Mouse (Mus musculus) embryonic facial prominence, embryonic 13.5 days (tissue): ENCODE data around the gene Tpst1. TPM values are rescaled to one million over a fixed set of nuclear protein-coding genes. Genes with fewer than 3 reads are reported as not detected.

Source experiments
- ATAC-seq: fragments of 200-750 bp; cut with Nextera tagmentation; 2 replicates; pipeline ENCODE4 v1.8.0; 2017; ENCODE audit warnings: low read depth; ENCODE audit not compliant: insufficient number of reproducible peaks, insufficient read depth, low FRiP score, low TSS enrichment
- H3K27ac ChIP-seq: fragments of 300-500 bp; sonication (generic); 2 replicates; pipeline ENCODE4 v1.5.1; 2015; ENCODE audit warnings: moderate library complexity, mild to moderate bottlenecking, inconsistent platforms
- H3K27me3 ChIP-seq: fragments of 300-500 bp; sonication (generic); 2 replicates; pipeline ENCODE4 v1.6.1; 2015; ENCODE audit warnings: mild to moderate bottlenecking, inconsistent platforms
- H3K36me3 ChIP-seq: fragments of 300-500 bp; sonication (generic); 2 replicates; pipeline ENCODE4 v1.6.1; 2015; ENCODE audit warnings: mild to moderate bottlenecking, inconsistent platforms
- H3K4me1 ChIP-seq: fragments of 300-500 bp; sonication (generic); 2 replicates; pipeline ENCODE4 v1.6.1; 2015; ENCODE audit warnings: inconsistent platforms
- H3K4me2 ChIP-seq: fragments of 300-500 bp; sonication (generic); 2 replicates; pipeline ENCODE4 v1.6.1; 2015; ENCODE audit warnings: moderate library complexity, mild to moderate bottlenecking, inconsistent platforms
- H3K4me3 ChIP-seq: fragments of 300-500 bp; sonication (generic); 2 replicates; pipeline ENCODE4 v1.5.1; 2015; ENCODE audit warnings: mild to moderate bottlenecking, inconsistent platforms
- H3K9ac ChIP-seq: fragments of 300-500 bp; sonication (generic); 2 replicates; pipeline ENCODE4 v1.6.1; 2015; ENCODE audit warnings: mild to moderate bottlenecking, inconsistent platforms
- H3K9me3 ChIP-seq: fragments of 300-500 bp; sonication (generic); 2 replicates; pipeline ENCODE4 v1.6.1; 2016; ENCODE audit warnings: inconsistent platforms
- WGBS: fragments of 180-500 bp; shearing (Covaris S2); methylation state at CpG from one replicate; pipeline ENCODE4 v1.1.7; 2015; ENCODE audit warnings: mixed read lengths; 5-methylcytosine and 5-hydroxymethylcytosine counted together
- polyA plus RNA-seq: library from polyadenylated mRNA; unstranded; fragments of >200 nt; fragmentation: Nextera tagmentation; extraction: Ambion mirVana; gene quantifications from 2 replicates; pipeline ENCODE4 v1.2.1, GENCODE M21; 2015

The Tpst1 gene
- polyA plus RNA-seq, 1 experiment from 2014 or later = 98.5 TPM

DNA sequence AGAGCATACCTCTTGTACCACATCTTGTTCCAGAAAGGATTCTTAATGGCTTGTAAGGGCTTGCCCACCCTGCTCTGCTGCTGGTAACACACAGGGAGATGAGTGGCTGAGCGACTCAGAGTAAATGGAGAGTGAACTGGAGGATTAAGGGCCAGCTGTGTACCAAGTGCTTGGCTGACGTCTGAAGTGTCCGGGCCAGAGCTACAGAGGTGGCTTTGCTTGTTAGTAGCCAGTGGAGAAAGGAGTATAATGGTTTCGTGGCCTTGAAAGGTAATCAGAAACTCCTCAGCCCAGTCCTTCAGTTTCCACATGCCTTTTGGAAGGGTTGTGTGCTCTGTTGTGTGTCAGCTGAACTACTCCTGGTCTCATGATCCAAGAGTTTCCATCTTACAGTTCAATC is 104.7 kb downstream of the Tpst1 start:
- Histone ChIP-seq H3K4me3 (no peak overlapping the region), H3K27me3 (no peaks in the 10 kb centered on the region), H3K9me3 (no peaks in the 10 kb centered on the region), H3K9ac (no peak overlapping the region), H3K4me2 (no peak overlapping the region), H3K4me1 (peaks cover 11% of the 10 kb centered on the region), H3K36me3 (no peaks in the 10 kb centered on the region), H3K27ac (peak overlapping the region; percentile 56)
- no peak for ATAC-seq
- 53% methylated on average over 4 of the region's 4 CpGs for WGBS

- H3K36me3 ChIP-seq = no peaks in the 10 kb centered on the region
- H3K27me3 ChIP-seq = no peaks in the 10 kb centered on the region
- peaks cover 4% of the 10 kb centered on the region for H3K4me1 ChIP-seq
- no peak for ATAC-seq
- no peak overlapping the region for H3K4me2 ChIP-seq
- WGBS = 66% methylated on average over 7 of the region's 7 CpGs
- H3K27ac ChIP-seq = no peak overlapping the region
- H3K9me3 ChIP-seq = no peaks in the 10 kb centered on the region
- no peak overlapping the region for H3K4me3 ChIP-seq
- H3K9ac ChIP-seq = no peak overlapping the region
Observed at GRCm38 (mm10) chr5:130180362-130180761, 107.2 kb downstream of the Tpst1 start.

DNA sequence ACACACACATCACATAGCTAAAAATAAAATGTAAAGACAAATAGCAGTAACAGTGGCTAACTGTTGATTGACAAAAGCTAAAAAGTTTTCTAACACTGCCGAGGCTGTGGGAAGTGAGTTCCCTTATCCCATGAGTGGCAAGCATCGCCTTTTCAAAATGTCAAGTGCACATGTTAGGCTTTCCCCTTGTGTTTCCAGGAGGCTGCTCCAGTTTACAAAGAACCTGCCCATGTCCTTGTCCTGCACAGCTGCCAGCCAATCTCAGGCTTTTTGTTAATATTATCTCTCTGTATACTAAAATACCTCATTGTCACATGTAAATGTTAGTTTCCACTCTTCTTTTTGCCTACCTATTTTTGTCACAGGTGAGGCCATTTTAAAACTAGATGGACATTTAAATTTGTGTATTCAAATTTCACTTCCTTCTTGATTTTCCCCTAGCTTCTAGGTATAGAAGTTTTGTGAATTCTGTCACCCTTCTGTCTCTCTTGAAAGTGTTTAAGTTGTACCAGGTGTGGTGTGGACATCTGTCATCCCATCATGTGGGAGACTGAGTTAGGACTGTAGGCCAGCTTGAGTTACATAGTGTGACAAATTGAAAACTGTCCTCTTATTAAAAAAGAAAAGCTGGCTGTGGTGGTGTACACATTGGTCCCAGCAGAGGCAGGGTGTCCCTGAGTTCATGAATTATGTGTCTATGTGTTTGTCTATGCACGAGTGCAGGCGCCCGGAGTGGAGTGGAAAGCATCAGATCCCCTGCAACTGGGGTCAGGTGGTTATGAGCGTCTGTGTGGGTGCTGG is 108.8 kb downstream of the Tpst1 start:
- 81% methylated on average over 6 of the region's 6 CpGs for WGBS
- no peaks in the 10 kb centered on the region for H3K27me3 ChIP-seq
- peaks cover 8% of the 10 kb centered on the region for H3K4me1 ChIP-seq
- H3K36me3 ChIP-seq = no peaks in the 10 kb centered on the region
- H3K9ac ChIP-seq = no peak overlapping the region
- no peak overlapping the region for H3K4me3 ChIP-seq
- no peaks in the 10 kb centered on the region for H3K9me3 ChIP-seq
- H3K4me2 ChIP-seq = no peak overlapping the region
- no peak overlapping the region for H3K27ac ChIP-seq
- no peak for ATAC-seq

DNA sequence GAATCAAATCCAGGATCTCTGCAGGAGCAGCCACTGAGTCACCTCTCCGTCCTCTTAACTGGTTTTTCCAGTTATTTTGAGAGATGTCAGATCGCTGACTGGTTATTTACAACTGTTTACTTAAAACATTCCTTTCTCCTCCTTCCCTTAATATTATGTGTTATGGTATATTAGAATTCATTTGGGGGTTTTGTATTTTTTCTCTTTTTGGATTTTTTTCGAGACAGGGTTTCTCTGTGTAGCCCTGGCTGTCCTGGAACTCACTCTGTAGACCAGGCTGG is 109.4 kb downstream of the Tpst1 start:
- no peak overlapping the region for H3K27ac ChIP-seq
- WGBS = 84% methylated on average over 3 of the region's 3 CpGs
- no peaks in the 10 kb centered on the region for H3K27me3 ChIP-seq
- no peak overlapping the region for H3K9ac ChIP-seq
- no peak overlapping the region for H3K4me3 ChIP-seq
- ATAC-seq = no peak
- peaks cover 2% of the 10 kb centered on the region for H3K36me3 ChIP-seq
- no peaks in the 10 kb centered on the region for H3K9me3 ChIP-seq
- peaks cover 8% of the 10 kb centered on the region for H3K4me1 ChIP-seq
- H3K4me2 ChIP-seq = no peak overlapping the region

DNA sequence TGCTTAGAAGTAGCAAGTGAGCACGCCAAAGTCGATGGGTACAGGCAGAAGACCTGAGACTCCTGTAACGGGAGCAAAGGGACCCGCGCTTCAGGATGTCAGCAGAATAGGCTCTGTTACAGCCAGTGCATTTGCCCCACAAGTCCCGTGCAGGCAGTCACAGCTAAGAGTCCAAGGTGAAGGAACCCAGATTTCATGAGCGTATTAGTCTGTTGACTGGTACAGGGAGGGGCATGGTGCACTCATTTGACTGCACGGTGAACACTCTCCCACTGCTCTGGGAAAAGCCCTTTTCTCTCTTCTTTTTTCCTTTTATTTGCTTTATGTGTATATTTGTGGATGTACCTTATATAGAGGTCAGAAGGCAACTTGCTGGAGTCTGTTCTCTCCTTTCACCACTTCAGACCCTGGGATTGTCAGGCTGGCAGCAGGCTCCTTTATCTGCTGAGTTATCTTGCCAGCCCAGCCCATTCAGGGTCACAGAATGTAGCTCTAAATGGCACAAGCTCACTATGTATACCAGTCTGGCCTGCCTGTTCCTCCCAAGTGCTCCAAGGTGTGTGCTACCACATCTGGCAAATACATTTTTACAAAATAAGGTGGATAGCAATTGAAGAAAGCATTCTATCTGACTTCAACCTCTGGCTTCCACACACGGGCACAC is 111.2 kb downstream of the Tpst1 start:
- Histone ChIP-seq H3K27me3 (no peaks in the 10 kb centered on the region), H3K4me3 (no peak overlapping the region), H3K27ac (no peak overlapping the region), H3K4me1 (peaks cover 4% of the 10 kb centered on the region; the same call in 1 of the 2 replicates), H3K9ac (no peak overlapping the region), H3K9me3 (no peaks in the 10 kb centered on the region), H3K4me2 (no peak overlapping the region), H3K36me3 (peaks cover 19% of the 10 kb centered on the region)
- no peak for ATAC-seq
- WGBS = 89% methylated on average over 9 of the region's 9 CpGs

- no peak for ATAC-seq
- Histone ChIP-seq H3K4me2 (no peak overlapping the region), H3K9me3 (no peaks in the 10 kb centered on the region), H3K4me1 (peaks cover 4% of the 10 kb centered on the region; the same call in 1 of the 2 replicates), H3K4me3 (no peak overlapping the region), H3K27ac (no peak overlapping the region), H3K36me3 (peaks cover 28% of the 10 kb centered on the region), H3K27me3 (no peaks in the 10 kb centered on the region), H3K9ac (no peak overlapping the region)
- 87% methylated on average over 6 of the region's 6 CpGs for WGBS
Observed at GRCm38 (mm10) chr5:130185312-130185711, 112.2 kb downstream of the Tpst1 start.

Other genes starting within 250 kb of the Tpst1 start
- 64.6 and 81.4 TPM in 2 replicates for gene Sumf2, start 226.3 kb upstream of the Tpst1 start, polyA plus RNA-seq
- 929 and 951 TPM in 2 replicates for gene Chchd2, start 185.9 kb upstream of the Tpst1 start, polyA plus RNA-seq
- 8.7 and 9.0 TPM in 2 replicates for gene Zbed5, start 177.6 kb upstream of the Tpst1 start, polyA plus RNA-seq
- gene Phkg1, start 174.8 kb upstream of the Tpst1 start, polyA plus RNA-seq = 0.24 and 0.39 TPM in 2 replicates
- gene Nupr1l, start 164.8 kb upstream of the Tpst1 start, polyA plus RNA-seq = 5.6 and 8.1 TPM in 2 replicates
- 27.6 and 27.7 TPM in 2 replicates for gene Vkorc1l1, start 131.4 kb upstream of the Tpst1 start, polyA plus RNA-seq
- gene Gusb, start 70.3 kb upstream of the Tpst1 start, polyA plus RNA-seq = 38.2 and 43.4 TPM in 2 replicates
- 21.8 and 24.8 TPM in 2 replicates for gene Asl, start 44.1 kb upstream of the Tpst1 start, polyA plus RNA-seq
- 44.8 and 47.1 TPM in 2 replicates for gene Crcp, start 44.0 kb upstream of the Tpst1 start, polyA plus RNA-seq
- 6.1 and 7.2 TPM in 2 replicates for gene Kctd7, start 71.5 kb downstream of the Tpst1 start, polyA plus RNA-seq
- 25.8 and 28.0 TPM in 2 replicates for gene Rabgef1, start 98.5 kb downstream of the Tpst1 start, polyA plus RNA-seq
- 31.8 and 33.3 TPM in 2 replicates for gene Tmem248, start 143.8 kb downstream of the Tpst1 start, polyA plus RNA-seq
- 66.5 and 68.9 TPM in 2 replicates for gene Sbds, start 182.2 kb downstream of the Tpst1 start, polyA plus RNA-seq
- 26.6 and 27.1 TPM in 2 replicates for gene Tyw1, start 182.3 kb downstream of the Tpst1 start, polyA plus RNA-seq